Mouse (Mus musculus): ENCODE data around the gene Tiam1. TPM values are rescaled to one million over a fixed set of nuclear protein-coding genes. Genes with fewer than 3 reads are reported as not detected.
A peak's percentile ranks its signal among the peaks of the same experiment; 100 is the strongest.

Tiam1 gene
- polyA plus RNA-seq, 1 experiment from 2014 or later, result 15.7 TPM

- Histone ChIP-seq H3K27me3 (replicated peaks) (no peaks in the 10 kb centered on the region), H3K9ac (no peak overlapping the region), H3K9me3 (no peaks in the 10 kb centered on the region), H3K36me3 (no peaks in the 10 kb centered on the region), H3K4me2 (replicated peaks) (no peak overlapping the region), H3K4me1 (peaks cover 13% of the 10 kb centered on the region), H3K27ac (no peak overlapping the region), H3K4me3 (no peak overlapping the region)
- ATAC-seq (ENCODE audit: low FRiP score, low read depth), result peak; percentile 43; the same call in 1 of the 2 replicates
- 66% methylated on average over 8 of the region's 8 CpGs for WGBS
These were observed 15.2 kb downstream of the Tiam1 start for GRCm38 (mm10) chr16:90128361-90128760.

DNA sequence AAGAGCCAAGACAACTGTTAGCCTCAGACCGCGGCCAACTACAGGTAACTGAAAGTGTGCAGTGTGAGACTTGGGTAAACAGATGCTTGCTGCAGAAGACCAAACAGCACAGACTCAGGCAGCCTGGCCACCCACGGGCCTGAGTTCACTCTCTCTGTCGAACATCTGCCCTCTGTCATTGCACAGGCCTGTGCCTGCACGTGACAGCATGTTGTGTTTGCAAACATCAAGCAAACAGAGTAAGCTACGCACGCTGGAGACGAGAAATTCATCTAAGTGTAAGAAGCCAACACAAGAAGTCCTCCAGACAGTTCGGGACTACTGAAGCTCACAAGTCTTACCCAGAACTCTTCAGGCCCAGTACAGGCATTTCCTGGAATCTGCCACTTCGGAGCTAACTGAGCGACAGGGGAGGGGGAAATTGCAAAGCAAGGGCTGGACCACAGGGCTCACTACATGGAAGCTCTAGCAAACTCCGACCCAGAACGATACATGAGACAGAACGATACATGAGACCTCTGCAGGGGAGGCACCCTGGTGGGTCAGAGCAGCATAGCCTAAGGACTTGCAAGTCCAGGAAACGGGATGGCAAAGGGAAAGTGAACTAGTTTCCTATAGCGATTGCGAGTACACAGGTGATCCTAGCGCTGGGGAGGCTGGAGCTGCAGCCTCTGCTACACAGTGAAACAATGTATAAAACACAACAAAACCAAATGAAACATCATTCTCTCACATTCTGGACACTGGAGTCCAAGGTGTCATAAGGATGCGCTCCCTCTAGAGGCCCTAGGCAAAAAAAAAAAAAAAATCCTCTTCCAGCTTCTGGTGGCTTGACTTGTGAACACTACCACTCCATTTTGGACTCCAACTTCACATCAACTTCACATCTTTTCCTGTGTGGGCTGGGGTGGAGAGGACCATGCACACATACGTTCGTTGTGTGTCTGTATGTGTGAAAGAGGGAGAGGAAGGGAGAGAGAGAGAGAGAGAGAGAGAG, 18.0 kb downstream of the Tiam1 start:
- no peak overlapping the region for H3K4me2 ChIP-seq (replicated peaks)
- H3K4me3 ChIP-seq, result no peak overlapping the region
- 74% methylated on average over 21 of the region's 21 CpGs for whole genome bisulfite sequencing
- no peak for ATAC-seq (ENCODE audit: low FRiP score, low read depth)
- H3K4me1 ChIP-seq, result peaks cover 9% of the 10 kb centered on the region
- H3K27ac ChIP-seq, result no peak overlapping the region
- H3K9ac ChIP-seq, result no peak overlapping the region
- H3K9me3 ChIP-seq, result peaks cover 2% of the 10 kb centered on the region; the same call in 1 of the 2 replicates
- H3K36me3 ChIP-seq, result no peaks in the 10 kb centered on the region
- H3K27me3 ChIP-seq (replicated peaks), result no peaks in the 10 kb centered on the region

GRCm38 (mm10) chr16:90123091-90123490, 20.5 kb downstream of the Tiam1 start:
- Histone ChIP-seq H3K36me3 (no peaks in the 10 kb centered on the region), H3K9ac (no peak overlapping the region), H3K4me1 (no peaks in the 10 kb centered on the region), H3K9me3 (peaks cover 10% of the 10 kb centered on the region; the same call in 1 of the 2 replicates), H3K4me2 (replicated peaks) (no peak overlapping the region), H3K27ac (no peak overlapping the region), H3K27me3 (replicated peaks) (no peaks in the 10 kb centered on the region), H3K4me3 (no peak overlapping the region)
- ATAC-seq (ENCODE audit: low FRiP score, low read depth), result no peak
- WGBS, result 88% methylated on average over 6 of the region's 6 CpGs

- ATAC-seq (ENCODE audit: low FRiP score, low read depth), result no peak
- Histone ChIP-seq H3K9ac (no peak overlapping the region), H3K4me1 (no peaks in the 10 kb centered on the region), H3K4me3 (no peak overlapping the region), H3K27me3 (replicated peaks) (no peaks in the 10 kb centered on the region), H3K9me3 (peaks cover 10% of the 10 kb centered on the region; the same call in 1 of the 2 replicates), H3K4me2 (replicated peaks) (no peak overlapping the region), H3K36me3 (no peaks in the 10 kb centered on the region), H3K27ac (no peak overlapping the region)
- WGBS, result 86% methylated on average over 9 of the region's 9 CpGs
These were observed 21.1 kb downstream of the Tiam1 start for GRCm38 (mm10) chr16:90122439-90122838.

DNA sequence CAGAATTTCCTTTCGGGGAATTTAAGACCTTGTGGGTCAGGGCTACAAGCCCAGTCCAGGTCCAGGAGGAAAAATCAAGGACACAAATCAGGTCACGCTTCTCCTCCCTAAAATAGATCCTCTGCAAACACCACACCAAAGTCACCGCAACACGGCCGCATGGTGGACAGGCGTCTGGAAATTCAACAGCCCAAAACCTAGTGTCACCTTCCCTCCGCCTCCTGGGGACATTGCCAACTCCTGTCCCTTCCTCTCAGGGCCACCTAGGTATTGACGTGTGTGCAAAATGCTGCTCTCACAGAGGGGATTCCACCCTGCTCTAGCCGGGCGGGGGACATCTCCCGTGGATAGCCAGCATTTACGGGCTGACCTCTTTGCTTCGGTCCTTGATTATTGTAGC, 21.8 kb downstream of the Tiam1 start:
- Histone ChIP-seq H3K27ac (no peak overlapping the region), H3K9ac (no peak overlapping the region), H3K4me3 (no peak overlapping the region), H3K4me1 (no peaks in the 10 kb centered on the region), H3K27me3 (replicated peaks) (no peaks in the 10 kb centered on the region), H3K36me3 (no peaks in the 10 kb centered on the region), H3K9me3 (peaks cover 10% of the 10 kb centered on the region; the same call in 1 of the 2 replicates), H3K4me2 (replicated peaks) (no peak overlapping the region)
- 86% methylated on average over 13 of the region's 13 CpGs for WGBS
- no peak for ATAC-seq (ENCODE audit: low FRiP score, low read depth)

- no peaks in the 10 kb centered on the region for H3K4me1 ChIP-seq
- no peak for ATAC-seq (ENCODE audit: low FRiP score, low read depth)
- H3K27ac ChIP-seq, result no peak overlapping the region
- no peaks in the 10 kb centered on the region for H3K27me3 ChIP-seq (replicated peaks)
- H3K9ac ChIP-seq, result no peak overlapping the region
- no peak overlapping the region for H3K4me2 ChIP-seq (replicated peaks)
- WGBS, result 97% methylated on average over 4 of the region's 4 CpGs
- H3K4me3 ChIP-seq, result no peak overlapping the region
- H3K36me3 ChIP-seq, result no peaks in the 10 kb centered on the region
- peaks cover 10% of the 10 kb centered on the region; the same call in 1 of the 2 replicates for H3K9me3 ChIP-seq
These were observed 23.6 kb downstream of the Tiam1 start for GRCm38 (mm10) chr16:90119969-90120368.

GRCm38 (mm10) chr16:90116637-90117182, 26.9 kb downstream of the Tiam1 start:
- Histone ChIP-seq H3K4me1 (no peaks in the 10 kb centered on the region), H3K36me3 (no peaks in the 10 kb centered on the region), H3K27me3 (replicated peaks) (no peaks in the 10 kb centered on the region), H3K4me2 (replicated peaks) (no peak overlapping the region), H3K27ac (no peak overlapping the region), H3K9me3 (peaks cover 10% of the 10 kb centered on the region; the same call in 1 of the 2 replicates), H3K9ac (no peak overlapping the region), H3K4me3 (no peak overlapping the region)
- WGBS, result 77% methylated on average over 13 of the region's 13 CpGs
- ATAC-seq (ENCODE audit: low FRiP score, low read depth), result no peak

DNA sequence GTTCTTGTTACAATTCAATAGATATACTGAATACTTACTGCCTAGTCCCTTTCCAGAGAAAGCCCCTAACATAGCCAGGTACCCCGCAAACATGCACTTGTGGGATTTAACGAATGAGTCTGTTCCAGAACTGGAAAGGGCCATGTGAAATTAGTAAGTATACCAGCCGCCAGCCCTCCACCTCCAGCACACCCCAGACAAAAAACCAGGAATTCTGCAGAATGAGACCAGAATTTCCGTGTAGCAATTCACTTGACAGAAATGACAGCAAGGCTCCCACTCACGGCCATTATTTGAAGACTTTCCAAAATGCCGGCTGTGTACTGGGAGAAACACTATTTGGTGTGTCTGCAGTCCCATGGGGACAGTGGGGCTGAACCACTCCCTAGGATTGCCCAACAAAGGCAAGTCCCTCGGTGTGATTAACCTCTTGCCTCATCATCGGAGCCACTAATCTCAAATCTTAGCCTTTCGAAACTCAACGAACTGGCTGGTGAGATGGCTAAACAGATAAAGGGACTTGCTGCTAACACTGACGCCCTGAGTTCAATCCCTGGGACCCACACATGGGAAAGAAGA, 30.9 kb downstream of the Tiam1 start:
- Histone ChIP-seq H3K27me3 (replicated peaks) (no peaks in the 10 kb centered on the region), H3K4me1 (no peaks in the 10 kb centered on the region), H3K36me3 (no peaks in the 10 kb centered on the region), H3K9ac (no peak overlapping the region), H3K9me3 (peaks cover under 1% of the 10 kb centered on the region; the same call in 1 of the 2 replicates), H3K4me3 (no peak overlapping the region), H3K27ac (no peak overlapping the region), H3K4me2 (replicated peaks) (no peak overlapping the region)
- WGBS, result 96% methylated on average over 11 of the region's 11 CpGs
- no peak for ATAC-seq (ENCODE audit: low FRiP score, low read depth)

GRCm38 (mm10) chr16:90109500-90109899, 34.1 kb downstream of the Tiam1 start:
- H3K36me3 ChIP-seq, result no peaks in the 10 kb centered on the region

DNA sequence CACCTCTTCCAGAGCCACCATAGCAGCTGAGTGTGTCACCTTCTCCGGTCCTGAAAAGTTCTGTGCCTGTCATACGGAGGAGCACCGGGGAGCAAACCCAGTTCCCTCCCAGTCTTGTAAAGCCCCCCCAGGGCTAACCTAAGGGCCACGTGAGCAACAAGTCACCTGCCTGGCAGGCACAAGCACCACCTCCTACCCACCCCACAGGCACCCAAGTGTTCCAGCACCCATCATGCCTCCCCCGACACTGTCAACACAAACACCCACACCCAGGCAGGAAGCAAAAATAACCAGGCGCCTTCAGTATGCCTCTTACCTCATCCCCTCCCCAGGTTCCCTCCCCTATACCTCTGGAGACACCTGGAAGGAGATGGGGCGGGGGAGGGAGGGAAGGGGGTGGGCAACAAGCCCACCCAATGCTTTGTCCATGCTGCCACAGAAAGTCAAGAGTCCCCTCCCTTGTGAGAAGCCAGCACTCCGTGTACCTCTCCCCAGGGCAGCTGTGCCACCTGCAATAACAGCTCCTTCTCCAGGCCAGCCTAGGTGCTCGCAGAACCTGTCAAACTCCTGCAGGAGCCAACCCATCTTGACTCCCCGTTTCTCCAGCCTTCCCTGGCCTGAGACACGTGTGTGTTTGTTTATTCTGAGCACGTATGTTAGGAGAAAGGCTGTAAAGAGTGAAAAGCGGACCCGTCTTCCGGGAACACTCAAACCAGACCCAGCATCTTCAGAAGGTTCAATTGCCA, 38.7 kb downstream of the Tiam1 start:
- Histone ChIP-seq H3K4me1 (0 out of 2 replicates have a peak, but pooled peaks cover 4% of the 10 kb centered on the region), H3K4me3 (no peak overlapping the region), H3K27me3 (replicated peaks) (no peaks in the 10 kb centered on the region), H3K9ac (no peak overlapping the region), H3K27ac (no peak overlapping the region), H3K9me3 (peaks cover 7% of the 10 kb centered on the region; the same call in 1 of the 2 replicates), H3K4me2 (replicated peaks) (no peak overlapping the region), H3K36me3 (no peaks in the 10 kb centered on the region)
- 76% methylated on average over 15 of the region's 15 CpGs for WGBS
- ATAC-seq (ENCODE audit: low FRiP score, low read depth), result no peak

More at GRCm38 (mm10) chr16:90109500-90109899, 34.1 kb downstream of the Tiam1 start:
- H3K27ac ChIP-seq, result no peak overlapping the region
- no peaks in the 10 kb centered on the region for H3K27me3 ChIP-seq (replicated peaks)
- H3K9me3 ChIP-seq, result peaks cover 7% of the 10 kb centered on the region; the same call in 1 of the 2 replicates
- ATAC-seq (ENCODE audit: low FRiP score, low read depth), result no peak
- no peak overlapping the region for H3K4me2 ChIP-seq (replicated peaks)
- H3K9ac ChIP-seq, result no peak overlapping the region
- H3K4me3 ChIP-seq, result no peak overlapping the region
- WGBS, result 53% methylated on average over 2 of the region's 3 CpGs
- H3K4me1 ChIP-seq, result 0 out of 2 replicates have a peak, but pooled peaks cover 4% of the 10 kb centered on the region

- Histone ChIP-seq H3K27me3 (replicated peaks) (no peaks in the 10 kb centered on the region), H3K4me1 (0 out of 2 replicates have a peak, but pooled peaks cover 4% of the 10 kb centered on the region), H3K4me2 (replicated peaks) (no peak overlapping the region), H3K9me3 (peaks cover 7% of the 10 kb centered on the region; the same call in 1 of the 2 replicates), H3K9ac (no peak overlapping the region), H3K27ac (no peak overlapping the region), H3K4me3 (no peak overlapping the region), H3K36me3 (no peaks in the 10 kb centered on the region)
- ATAC-seq (ENCODE audit: low FRiP score, low read depth), result no peak
- 79% methylated on average over 2 of the region's 2 CpGs for WGBS
These were observed 39.8 kb downstream of the Tiam1 start for GRCm38 (mm10) chr16:90103726-90104125.

All from neural tube, embryonic 12.5 days (tissue).